Mouse (Mus musculus) thymus, adult 18-20 months (tissue): ENCODE data around the gene 4833423E24Rik.

ENCODE experiments used
- DNase-seq, 2 experiments: peaks; one replicate each; pipeline ENCODE4 v3.0.0; 2022; ENCODE audit warnings: mixed read lengths in 2 of 2

The 4833423E24Rik gene

DNA sequence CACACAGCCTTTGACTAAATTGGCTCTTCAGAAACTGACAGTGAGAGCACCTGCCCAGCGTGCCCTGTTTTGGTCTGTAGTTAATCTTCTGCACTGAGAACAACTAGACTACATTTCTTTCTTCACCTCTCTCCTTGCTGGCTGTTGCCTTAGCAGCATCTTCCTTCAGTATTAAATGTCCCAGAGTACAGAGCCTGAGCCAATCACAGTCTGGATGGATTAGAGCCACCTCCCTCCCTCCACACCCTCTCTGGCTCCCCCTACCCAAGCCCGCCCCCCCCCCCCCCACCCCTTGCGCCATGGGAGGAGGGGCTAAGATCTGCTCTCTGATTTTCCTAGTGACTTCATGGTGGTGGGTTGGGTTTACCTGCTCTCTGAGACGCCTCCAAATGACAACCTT lies at the start of gene 4833423E24Rik:
Gene 4833423E24Rik (minus strand): TSS at position 146 of the 400 bp plus-strand sequence.
- no peak for DNase-seq

DNA sequence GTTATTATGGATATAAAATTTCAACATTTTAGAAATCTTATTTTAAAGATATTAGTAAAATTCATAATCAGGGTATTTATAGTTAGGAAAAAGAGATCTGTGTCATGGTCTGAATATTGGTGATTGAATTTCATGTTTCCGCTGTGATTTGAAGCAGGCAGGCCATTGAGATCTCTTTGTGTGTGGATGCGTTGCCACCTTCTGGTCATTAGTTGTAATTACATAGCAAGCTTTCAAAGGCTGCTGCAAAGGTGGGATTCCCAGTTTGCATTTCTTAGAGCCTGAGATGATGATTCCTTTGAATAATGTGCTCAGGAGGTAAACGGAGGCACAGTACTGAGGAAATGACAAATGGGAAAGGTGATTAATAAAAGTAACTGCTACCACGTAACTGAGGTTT lies 42.4 kb upstream of the 4833423E24Rik start:
- DNase-seq = no peak

DNA sequence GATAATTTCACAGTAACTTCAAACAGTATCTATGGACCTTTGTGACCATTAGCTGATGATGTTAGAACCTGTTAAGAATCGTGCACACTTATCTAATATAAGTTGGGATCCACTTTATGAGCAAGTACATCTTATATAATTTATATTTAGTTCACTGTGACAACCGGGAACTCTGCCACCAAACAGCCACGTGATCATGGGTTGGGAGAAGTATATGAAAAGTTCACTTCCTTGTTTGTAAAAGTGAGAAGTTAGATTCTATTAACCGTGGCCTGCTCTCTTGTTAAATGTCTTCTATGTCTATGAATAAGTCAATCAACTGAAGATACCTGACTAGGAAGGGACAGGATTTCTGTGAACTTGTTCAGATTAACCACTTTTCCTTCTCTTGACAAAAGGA lies 41.4 kb upstream of the 4833423E24Rik start:
- DNase-seq = no peak

DNA sequence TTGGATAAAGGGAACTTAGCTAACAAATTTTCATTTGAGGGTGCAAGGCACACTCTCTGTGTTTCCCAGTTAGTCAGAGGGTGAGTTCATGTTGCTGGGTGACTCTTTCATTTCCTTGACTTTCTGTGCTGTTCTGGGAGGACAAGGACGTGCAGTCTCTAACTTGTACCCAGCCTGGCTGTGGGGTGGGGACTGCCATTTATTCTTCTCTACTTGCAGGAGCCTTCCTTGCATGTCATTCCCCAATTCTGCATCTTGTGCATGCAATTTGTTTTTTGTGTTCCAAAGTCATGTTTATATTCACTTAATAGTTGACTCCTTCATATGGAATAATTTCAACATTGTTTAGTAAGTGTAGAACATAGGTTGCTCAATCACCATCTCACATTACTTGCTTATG lies 36.0 kb upstream of the 4833423E24Rik start:
- DNase-seq = no peak

DNA sequence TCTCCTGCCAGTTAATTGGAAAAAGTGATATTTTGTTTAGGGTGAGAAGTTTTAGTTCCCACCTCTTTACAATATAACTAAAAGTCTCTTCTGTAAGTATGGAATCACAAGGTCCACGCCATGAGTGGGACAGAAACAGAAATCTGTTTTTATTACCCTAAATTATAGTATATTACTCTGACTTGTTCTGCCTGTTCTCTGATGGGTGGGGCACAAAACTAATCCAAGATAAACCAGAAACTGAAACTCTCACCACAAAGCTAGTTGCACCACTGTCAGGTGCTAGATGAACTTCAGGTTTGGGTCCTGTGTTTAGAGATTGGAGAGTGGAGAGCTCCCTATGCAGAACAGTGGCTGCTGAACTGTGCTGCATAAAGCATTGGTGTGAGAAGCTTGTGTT lies 15.1 kb upstream of the 4833423E24Rik start:
- DNase-seq = no peak

DNA sequence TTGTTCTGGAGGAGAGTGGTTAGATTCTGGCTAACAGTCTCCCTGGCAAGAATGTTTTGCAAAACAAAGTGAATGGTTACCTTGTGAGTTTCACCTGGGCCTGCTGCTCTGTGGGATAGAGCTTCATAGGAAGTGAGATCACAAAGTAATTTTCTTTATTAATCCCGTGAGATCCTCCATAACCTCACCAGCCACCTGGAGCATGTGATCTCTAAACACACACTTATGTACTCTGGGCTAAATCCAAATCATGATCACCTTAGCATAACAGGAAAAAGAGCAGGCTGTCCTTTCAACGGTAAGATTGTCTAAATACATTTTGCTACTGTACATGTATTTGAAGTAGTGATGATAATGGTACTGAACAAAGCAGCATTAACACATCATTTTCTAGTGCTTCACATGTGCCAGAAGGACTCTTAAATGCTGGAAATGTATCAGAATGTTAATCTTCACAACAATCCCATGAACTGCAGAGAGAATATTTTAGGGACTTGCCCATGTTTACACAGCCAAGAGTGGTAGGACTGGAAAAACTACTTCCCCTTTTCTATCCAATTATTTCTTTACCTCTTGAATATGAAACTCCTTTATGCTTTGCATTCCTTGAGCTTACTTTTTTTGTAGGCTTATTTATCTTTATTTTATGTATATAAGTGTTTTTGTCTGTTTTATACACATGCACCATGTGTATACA lies 13.4 kb upstream of the 4833423E24Rik start:
- no peak for DNase-seq

DNA sequence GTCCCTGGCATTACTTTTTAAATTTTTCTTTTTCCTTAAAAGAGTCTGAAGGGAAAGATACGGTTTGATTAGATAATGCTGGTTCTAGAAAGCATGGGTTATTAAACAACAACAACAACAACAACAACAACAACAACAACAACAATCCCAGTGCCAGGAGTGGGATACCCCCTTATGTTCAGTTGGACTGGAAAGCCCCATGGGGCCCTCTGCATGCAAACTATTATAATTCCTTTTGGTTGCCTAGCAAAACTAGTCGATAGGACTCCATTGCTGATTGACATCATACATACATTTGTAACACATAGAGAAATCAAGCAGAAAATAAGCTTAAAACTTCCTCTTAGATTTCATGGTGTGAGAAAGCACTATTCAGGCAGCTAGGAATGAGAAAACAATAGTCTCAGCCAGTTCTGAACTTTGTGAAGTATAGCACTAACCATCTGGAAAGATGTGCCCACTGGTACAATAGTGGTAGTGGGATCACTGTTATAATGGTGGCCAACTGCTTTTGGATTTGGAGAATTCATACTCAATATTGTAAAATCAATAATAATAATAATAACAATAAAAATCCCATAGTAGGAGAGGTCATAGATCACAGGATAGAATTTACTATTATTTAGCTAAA lies 4.2 kb upstream of the 4833423E24Rik start:
- DNase-seq = no peak

DNA sequence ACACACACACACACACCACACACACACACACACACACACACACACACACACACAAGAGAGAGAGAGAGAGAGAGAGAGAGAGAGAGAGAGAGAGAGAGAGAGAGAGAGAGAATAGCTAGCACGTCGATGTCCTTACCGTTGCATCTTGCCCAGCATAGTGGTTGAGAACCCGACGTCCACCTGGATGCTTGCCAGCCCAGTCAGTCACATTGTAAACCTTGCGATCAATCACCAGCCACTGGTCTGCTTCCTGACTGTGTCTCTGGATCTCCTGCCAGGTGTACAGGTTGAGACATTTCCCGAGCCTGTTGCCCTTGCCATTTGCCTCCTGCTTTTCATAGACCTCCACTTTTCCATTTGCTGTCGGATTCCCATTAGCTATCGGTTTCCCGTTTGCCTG lies 532 bp downstream of the 4833423E24Rik start:
- no peak for DNase-seq

DNA sequence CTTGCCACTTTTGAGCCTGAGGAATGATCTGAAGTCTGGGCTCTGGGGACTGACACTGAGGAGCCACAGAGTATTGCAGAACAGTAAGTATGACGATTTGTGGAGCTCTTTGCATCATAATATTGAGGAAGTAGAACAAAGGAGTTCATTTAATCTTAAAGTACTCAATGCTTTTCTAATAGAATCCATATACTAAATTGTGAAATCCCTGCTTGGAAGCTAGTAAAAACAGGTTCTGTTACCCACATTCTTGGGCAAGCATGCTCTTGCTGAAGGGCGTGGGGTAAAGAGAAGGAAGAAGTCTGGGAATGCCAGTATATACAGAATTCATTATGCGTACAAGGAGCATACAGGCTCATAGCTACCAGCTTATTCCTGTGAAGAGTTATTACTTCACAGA lies 8.4 kb downstream of the 4833423E24Rik start:
- DNase-seq = no peak

DNA sequence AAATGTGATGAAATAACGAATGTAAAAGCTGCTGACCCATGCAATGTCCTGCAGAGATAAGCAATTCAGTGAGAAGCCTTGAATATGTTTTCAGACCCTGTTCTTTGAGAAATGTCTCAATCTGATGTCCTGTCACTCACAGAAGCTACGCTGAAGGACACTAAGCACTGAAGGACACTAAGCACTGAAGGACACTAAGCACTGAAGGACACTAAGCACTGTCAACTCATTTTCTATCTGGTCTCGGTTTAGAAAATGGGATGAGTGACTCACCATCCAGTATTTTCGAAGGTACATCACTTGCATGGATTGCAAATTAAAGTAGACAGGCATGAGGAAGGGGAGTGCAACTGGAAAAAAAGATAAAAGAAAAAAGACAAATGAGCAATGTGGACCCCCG lies 28.4 kb downstream of the 4833423E24Rik start:
- DNase-seq = no peak

DNA sequence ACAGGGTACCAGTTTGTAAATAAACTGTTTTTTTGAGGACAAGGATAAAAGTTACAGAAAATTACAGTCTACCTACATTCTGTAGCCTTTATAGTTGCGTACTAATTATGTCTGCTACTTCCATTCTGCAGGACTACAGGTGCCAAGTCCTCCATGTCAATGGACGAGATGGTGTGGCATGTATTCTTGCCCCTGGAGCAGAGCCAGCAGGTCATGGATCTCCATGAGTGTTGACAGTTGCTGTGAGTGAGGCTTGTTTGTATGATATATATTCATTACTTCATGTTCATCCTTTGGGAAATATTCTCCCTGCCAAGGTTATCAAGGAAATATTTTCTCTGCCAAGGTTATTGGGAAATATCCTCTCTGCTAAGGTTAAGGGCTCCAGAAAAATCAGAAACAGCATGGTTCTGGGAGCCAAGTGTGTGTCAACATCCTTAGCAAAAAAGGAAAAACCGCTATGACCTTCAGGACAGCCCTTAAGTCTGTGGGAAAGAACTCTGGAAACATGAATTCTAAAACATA lies 52.0 kb downstream of the 4833423E24Rik start:
- DNase-seq = no peak

DNA sequence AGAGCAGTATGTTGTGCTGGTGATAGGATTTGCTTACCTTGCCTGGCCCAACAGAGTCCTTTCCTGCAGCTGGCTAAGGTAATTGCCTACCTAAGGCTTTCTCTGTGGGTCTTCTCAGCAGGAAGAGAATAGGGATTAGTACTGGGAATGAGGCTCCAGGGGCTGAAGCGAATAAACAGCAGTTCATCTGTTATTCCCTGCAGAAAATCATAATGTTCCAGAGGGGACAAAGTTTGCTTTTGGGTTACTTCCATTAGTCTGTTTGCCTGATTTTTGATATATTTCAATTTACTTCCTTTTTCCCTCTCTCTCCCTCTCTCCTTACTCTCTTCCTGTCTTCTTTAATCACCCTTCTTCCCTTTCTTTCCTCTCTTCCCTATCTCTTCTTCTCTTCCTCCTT lies 75.3 kb downstream of the 4833423E24Rik start, which contains the start of gene Olfr995:
Gene Olfr995 (minus strand): TSS at position 101 of the 400 bp plus-strand sequence.
- DNase-seq = no peak

DNA sequence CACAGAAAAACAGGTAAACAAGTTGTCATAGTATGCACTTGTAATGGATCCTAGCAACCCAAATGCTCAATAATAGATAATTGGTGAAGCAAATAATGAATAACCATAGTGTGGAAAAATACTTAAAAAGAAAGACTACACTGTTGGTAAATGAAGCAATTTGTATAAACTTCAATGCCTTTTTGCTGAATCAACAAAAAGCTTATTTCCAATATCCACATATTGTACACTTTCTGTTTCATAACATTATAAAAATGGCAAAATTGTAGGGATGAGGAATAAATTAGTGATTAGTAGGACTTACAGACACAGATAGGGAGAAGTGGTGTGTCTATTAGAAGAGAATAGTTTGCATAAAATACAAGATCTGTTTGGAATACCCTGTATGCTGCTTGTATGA lies 76.3 kb downstream of the 4833423E24Rik start:
- DNase-seq = no peak

DNA sequence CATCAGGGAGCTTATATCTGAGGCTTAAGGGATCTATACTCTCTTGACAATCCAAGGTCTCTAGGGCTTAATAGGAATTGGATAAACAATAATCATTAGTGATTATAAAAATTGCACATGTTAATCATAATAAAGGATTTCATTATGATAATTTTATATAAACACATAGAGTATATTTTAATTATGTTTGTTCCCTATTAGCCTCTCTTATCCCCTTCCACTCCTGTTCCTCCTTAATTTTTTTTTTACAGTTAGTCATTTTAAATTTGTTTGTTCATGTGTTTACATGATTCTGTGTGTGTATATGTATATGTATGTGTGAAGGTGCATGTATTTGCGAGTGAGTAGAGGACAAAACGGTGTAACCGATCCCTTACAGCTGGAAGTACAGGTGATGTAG lies 82.5 kb downstream of the 4833423E24Rik start, which contains the start of gene Olfr994:
Gene Olfr994 (minus strand): TSS at position 101 of the 400 bp plus-strand sequence.
- no peak for DNase-seq
